Mouse (Mus musculus) MEL (cell line): ENCODE results near the gene Gm20431.

Experiments
- BHLHE40 ChIP-seq: IDR thresholded peaks from 2 replicates; pipeline ENCODE4 v1.6.1; 2012; ENCODE audit warnings: low read depth, mild to moderate bottlenecking, inconsistent platforms, low read length, improper control_type of control experiment, borderline replicate concordance
- GATA1 ChIP-seq: IDR thresholded peaks from 2 replicates; pipeline ENCODE4 v1.6.1; 2011; ENCODE audit warnings: low read depth, low read length, improper control_type of control experiment
- JUND ChIP-seq: IDR thresholded peaks from 2 replicates; pipeline ENCODE4 v1.6.1; 2011; ENCODE audit warnings: low read depth, mild to moderate bottlenecking, improper control_type of control experiment, low read length
- MAFK ChIP-seq: IDR thresholded peaks from 2 replicates; pipeline ENCODE4 v1.6.1; 2011; ENCODE audit warnings: low read depth, mild to moderate bottlenecking, low read length, improper control_type of control experiment, borderline replicate concordance
- MEF2A ChIP-seq: IDR thresholded peaks from 2 replicates; pipeline ENCODE4 v1.6.1; 2014; ENCODE audit warnings: low read depth, mild to moderate bottlenecking, inconsistent platforms, low read length, improper control_type of control experiment; ENCODE audit not compliant: poor library complexity, insufficient replicate concordance, severe bottlenecking; ENCODE audit errors: extremely low read depth
- MYB ChIP-seq: IDR thresholded peaks from 2 replicates; pipeline ENCODE4 v1.6.1; 2011; ENCODE audit warnings: mild to moderate bottlenecking, low read depth, low read length, improper control_type of control experiment
- NRF1 ChIP-seq: IDR thresholded peaks from 2 replicates; pipeline ENCODE4 v1.6.1; 2014; ENCODE audit warnings: low read depth, mild to moderate bottlenecking, inconsistent platforms, low read length, improper control_type of control experiment, moderate library complexity; ENCODE audit not compliant: poor library complexity, insufficient read depth, severe bottlenecking
- POLR2A ChIP-seq, 2 experiments: IDR thresholded peaks; 2 replicates each; pipeline ENCODE4 v1.6.1; 2011 to 2012; ENCODE audit warnings: low read length in 2 of 2, mild to moderate bottlenecking in 2 of 2, control low read depth in 1 of 2, improper control_type of control experiment in 1 of 2, low read depth in 1 of 2, moderate library complexity in 1 of 2; ENCODE audit not compliant: control insufficient read depth in 1 of 2, insufficient read depth in 1 of 2, poor library complexity in 1 of 2

DNA sequence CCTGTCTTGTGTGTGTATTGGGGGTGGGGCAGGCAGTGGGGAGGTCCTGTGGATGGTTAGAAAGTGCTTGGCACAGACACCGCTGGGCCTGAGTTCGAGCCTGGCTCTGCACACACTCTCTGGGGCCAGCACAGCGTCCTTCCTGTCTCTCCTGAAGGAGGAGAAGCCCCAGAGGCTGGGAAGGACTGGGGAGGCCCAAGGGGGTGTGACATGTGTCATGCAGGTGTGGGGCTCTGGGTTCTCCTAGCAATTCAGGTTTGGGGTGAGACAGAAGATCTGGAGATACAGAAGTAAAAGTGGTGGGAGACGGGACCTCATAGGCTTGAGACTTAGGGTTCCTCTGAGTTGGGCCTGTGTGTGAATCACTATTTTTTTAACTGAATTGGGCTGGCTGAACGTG, 98.3 kb downstream of the Gm20431 start:
- TF ChIP-seq POLR2A (IDR thresholded peaks at IDR 0.05; ENCODE audit: control insufficient read depth in 1 of 2, insufficient read depth in 1 of 2, low read depth in 1 of 2, low read length in 2 of 2, poor library complexity in 1 of 2) (no peak), JUND (no peak), BHLHE40 (no peak), NRF1 (no peak), MAFK (no peak), GATA1 (no peak), MYB (no peak), MEF2A (no peak)
